Mouse (Mus musculus) kidney, adult 2 months (tissue): ENCODE data around the gene Qpct.

Experiments used
- CTCF ChIP-seq: fragments of 200-500 bp; conservative IDR thresholded peaks from 2 replicates; pipeline ENCODE4 v1.5.1; 2011; ENCODE audit warnings: low read depth, mild to moderate bottlenecking, control low read depth, low read length, moderate library complexity, mixed read lengths; ENCODE audit not compliant: insufficient read depth, insufficient read length
- POLR2A ChIP-seq: fragments of 200-500 bp; IDR thresholded peaks from one replicate; pipeline ENCODE4 v1.6.1; 2011; ENCODE audit warnings: low read depth, low read length, control low read depth

GRCm38 (mm10) chr17:79136401-79136800 is 84.7 kb downstream of the Qpct start:
- TF ChIP-seq CTCF = no peak
- TF ChIP-seq POLR2A = no peak
